Mouse (Mus musculus) CH12.LX (cell line): ENCODE results near the gene Sphk2. TPM values are rescaled to one million over a fixed set of nuclear protein-coding genes. Genes with fewer than 3 reads are reported as not detected.
A peak's percentile ranks its signal among the peaks of the same experiment; 100 is the strongest.

Experiments used
- DNase-seq: peaks from one replicate; pipeline ENCODE4 v3.0.0-alpha.2; 2013; ENCODE audit errors: extremely low read depth
- H3K27ac ChIP-seq: 2 replicates; pipeline ENCODE4 v1.5.1; 2012; ENCODE audit warnings: low read depth, mild to moderate bottlenecking, control low read depth, moderate library complexity; ENCODE audit not compliant: insufficient read depth
- H3K27me3 ChIP-seq: replicated peaks from 2 replicates; pipeline ENCODE3; 2012; ENCODE audit warnings: inconsistent platforms
- H3K36me3 ChIP-seq, 2 experiments: replicated peaks in 1 of 2; 2 replicates each; pipeline versions ENCODE3 to v1.6.1; 2012; ENCODE audit warnings: inconsistent platforms in 1 of 2, low read length in 1 of 2, mild to moderate bottlenecking in 1 of 2, mixed read lengths in 1 of 2, moderate library complexity in 1 of 2; ENCODE audit not compliant: control insufficient read depth in 1 of 2, insufficient read depth in 1 of 2
- H3K4me1 ChIP-seq, 2 experiments: 2 replicates each; pipeline ENCODE4 v1.6.1; 2012; ENCODE audit warnings: inconsistent platforms in 1 of 2, moderate library complexity in 1 of 2; ENCODE audit not compliant: insufficient read depth in 2 of 2, control insufficient read depth in 1 of 2
- H3K4me2 ChIP-seq: 2 replicates; pipeline ENCODE4 v1.6.1; 2012; ENCODE audit warnings: low read depth, mild to moderate bottlenecking, control low read depth; ENCODE audit not compliant: poor library complexity, insufficient read depth, severe bottlenecking
- H3K4me3 ChIP-seq, 3 experiments: fragments of 150-350 bp in 1 of 3; sonication (generic) in 1 of 3; replicated peaks in 1 of 3; 2 replicates each; pipeline versions ENCODE3 to v1.5.1; 2011 to 2012; ENCODE audit warnings: low read depth in 2 of 3, low read length in 2 of 3, mild to moderate bottlenecking in 2 of 3, moderate library complexity in 2 of 3, control low read depth in 1 of 3, improper control_type of control experiment in 1 of 3, inconsistent platforms in 1 of 3, mixed read lengths in 1 of 3; ENCODE audit not compliant: poor library complexity in 1 of 3
- H3K79me2 ChIP-seq: replicated peaks from 2 replicates; pipeline ENCODE4 v1.6.1; 2012; ENCODE audit warnings: mild to moderate bottlenecking, moderate library complexity; ENCODE audit not compliant: control insufficient read depth, poor library complexity, insufficient read depth, severe bottlenecking; ENCODE audit errors: extremely low read depth
- H3K9ac ChIP-seq: 2 replicates; pipeline ENCODE4 v1.6.1; 2012; ENCODE audit warnings: low read depth, mild to moderate bottlenecking, control low read depth, moderate library complexity; ENCODE audit not compliant: insufficient read depth
- H3K9me3 ChIP-seq: replicated peaks from 2 replicates; pipeline ENCODE3; 2012; ENCODE audit warnings: low read length, inconsistent platforms, mixed read lengths
- BHLHE40 ChIP-seq: IDR thresholded peaks from 2 replicates; pipeline ENCODE4 v1.6.1; 2011; ENCODE audit warnings: mild to moderate bottlenecking, low read depth, low read length, improper control_type of control experiment
- CHD1 ChIP-seq: IDR thresholded peaks from 2 replicates; pipeline ENCODE4 v1.6.1; 2012; ENCODE audit warnings: low read depth, low read length, improper control_type of control experiment, inconsistent platforms
- CTCF ChIP-seq, 2 experiments: IDR thresholded peaks in 1 of 2; conservative IDR thresholded peaks in 1 of 2; 2 replicates each; pipeline ENCODE4 v1.5.1; 2011 to 2012; ENCODE audit warnings: low read depth in 2 of 2, low read length in 2 of 2, improper control_type of control experiment in 1 of 2, inconsistent platforms in 1 of 2, mild to moderate bottlenecking in 1 of 2, moderate library complexity in 1 of 2
- E2F4 ChIP-seq: IDR thresholded peaks from 2 replicates; pipeline ENCODE4 v1.6.1; 2011; ENCODE audit warnings: low read depth, low read length, improper control_type of control experiment; ENCODE audit not compliant: insufficient replicate concordance
- ELF1 ChIP-seq: IDR thresholded peaks from 2 replicates; pipeline ENCODE4 v1.6.1; 2014; ENCODE audit warnings: low read depth, mild to moderate bottlenecking, inconsistent platforms, low read length, improper control_type of control experiment
- EP300 ChIP-seq: IDR thresholded peaks from 2 replicates; pipeline ENCODE4 v1.6.1; 2011; ENCODE audit warnings: low read length, improper control_type of control experiment
- GABPA ChIP-seq: IDR thresholded peaks from 2 replicates; pipeline ENCODE4 v1.6.1; 2012; ENCODE audit warnings: low read depth, low read length, improper control_type of control experiment, inconsistent platforms; ENCODE audit not compliant: insufficient replicate concordance
- HCFC1 ChIP-seq: IDR thresholded peaks from 2 replicates; pipeline ENCODE4 v1.6.1; 2012; ENCODE audit warnings: low read depth, mild to moderate bottlenecking, inconsistent platforms, low read length, improper control_type of control experiment
- IRF4 ChIP-seq: IDR thresholded peaks from 2 replicates; pipeline ENCODE4 v1.6.1; 2014; ENCODE audit warnings: low read depth, mild to moderate bottlenecking, inconsistent platforms, low read length, improper control_type of control experiment
- JUN ChIP-seq: IDR thresholded peaks from 2 replicates; pipeline ENCODE4 v1.6.1; 2011; ENCODE audit warnings: low read depth, mild to moderate bottlenecking, low read length, improper control_type of control experiment, moderate library complexity; ENCODE audit not compliant: insufficient read depth
- MAX ChIP-seq: IDR thresholded peaks from 2 replicates; pipeline ENCODE4 v1.6.1; 2011; ENCODE audit warnings: low read length, improper control_type of control experiment
- MAZ ChIP-seq: IDR thresholded peaks from 2 replicates; pipeline ENCODE4 v1.6.1; 2012; ENCODE audit warnings: low read depth, mild to moderate bottlenecking, inconsistent platforms, low read length, improper control_type of control experiment, moderate library complexity
- MEF2A ChIP-seq: IDR thresholded peaks from 2 replicates; pipeline ENCODE4 v1.6.1; 2014; ENCODE audit warnings: low read depth, mild to moderate bottlenecking, inconsistent platforms, low read length, improper control_type of control experiment, borderline replicate concordance
- MXI1 ChIP-seq: IDR thresholded peaks from 2 replicates; pipeline ENCODE4 v1.6.1; 2011; ENCODE audit warnings: mild to moderate bottlenecking, low read depth, low read length, improper control_type of control experiment
- NELFE ChIP-seq: IDR thresholded peaks from 2 replicates; pipeline ENCODE4 v1.6.1; 2011; ENCODE audit warnings: low read depth, low read length, improper control_type of control experiment
- NRF1 ChIP-seq: IDR thresholded peaks from 2 replicates; pipeline ENCODE4 v1.6.1; 2014; ENCODE audit warnings: low read depth, mild to moderate bottlenecking, inconsistent platforms, low read length, improper control_type of control experiment, moderate library complexity
- PAX5 ChIP-seq: IDR thresholded peaks from 2 replicates; pipeline ENCODE4 v1.6.1; 2012; ENCODE audit warnings: low read length, inconsistent platforms, mixed read lengths
- POLR2A ChIP-seq: IDR thresholded peaks from 2 replicates; pipeline ENCODE4 v1.6.1; 2011; ENCODE audit warnings: low read depth, mild to moderate bottlenecking, improper control_type of control experiment, low read length
- SIN3A ChIP-seq: IDR thresholded peaks from 2 replicates; pipeline ENCODE4 v1.6.1; 2012; ENCODE audit warnings: low read length, improper control_type of control experiment, inconsistent platforms
- TBP ChIP-seq: conservative IDR thresholded peaks from 2 replicates; pipeline ENCODE4 v1.6.1; 2011; ENCODE audit warnings: low read depth, low read length, improper control_type of control experiment
- TCF12 ChIP-seq: IDR thresholded peaks from 2 replicates; pipeline ENCODE4 v1.6.1; 2014; ENCODE audit warnings: low read depth, mild to moderate bottlenecking, inconsistent platforms, low read length, improper control_type of control experiment
- UBTF ChIP-seq: IDR thresholded peaks from 2 replicates; pipeline ENCODE4 v1.6.1; 2012; ENCODE audit warnings: low read depth, mild to moderate bottlenecking, inconsistent platforms, low read length, improper control_type of control experiment, moderate library complexity
- USF2 ChIP-seq: conservative IDR thresholded peaks from 2 replicates; pipeline ENCODE4 v1.6.1; 2011; ENCODE audit warnings: low read depth, low read length, improper control_type of control experiment
- ZKSCAN1 ChIP-seq: IDR thresholded peaks from 2 replicates; pipeline ENCODE4 v1.6.1; 2012; ENCODE audit warnings: low read depth, inconsistent platforms, low read length, improper control_type of control experiment, borderline replicate concordance
- ZMIZ1 ChIP-seq: IDR thresholded peaks from 2 replicates; pipeline ENCODE4 v1.6.1; 2012; ENCODE audit warnings: low read depth, mild to moderate bottlenecking, inconsistent platforms, low read length, improper control_type of control experiment
- dilution Hi-C: fragments of 300-500 bp; cut with MboI; formaldehyde crosslinking; loops from 2 replicates; pipeline ENCODE4 v1.14.3; 2020; ENCODE audit warnings: low sequenced_read_pairs; ENCODE audit not compliant: extremely low pct_unique_long_range_greater_than_20kb, extremely low pct_ligation_motif_present
- in situ Hi-C: fragments of 300-500 bp; cut with MboI; formaldehyde crosslinking; loops from 3 replicates; pipeline ENCODE4 v1.14.3; 2019; ENCODE audit warnings: low sequenced_read_pairs, low pct_ligation_motif_present, low pct_unique_long_range_greater_than_20kb, mixed read lengths
- polyA plus RNA-seq: library from polyadenylated mRNA; unstranded; fragments of >175 nt; gene quantifications from 2 replicates; pipeline ENCODE4 v1.2.1, GENCODE M21; 2012; ENCODE audit warnings: low read depth; ENCODE audit not compliant: insufficient read length
- total RNA-seq, 2 experiments: library from RNA; depleted of rRNA; stranded (reverse); fragments of 300-350 nt in 1 of 2; fragments of >200 nt in 1 of 2; gene quantifications; 2 replicates each; pipeline ENCODE4 v1.2.3; 2012 to 2014

The Sphk2 gene
- total and polyA plus RNA-seq, 3 experiments = 9.4 to 22.4 (median 16.6) TPM

DNA sequence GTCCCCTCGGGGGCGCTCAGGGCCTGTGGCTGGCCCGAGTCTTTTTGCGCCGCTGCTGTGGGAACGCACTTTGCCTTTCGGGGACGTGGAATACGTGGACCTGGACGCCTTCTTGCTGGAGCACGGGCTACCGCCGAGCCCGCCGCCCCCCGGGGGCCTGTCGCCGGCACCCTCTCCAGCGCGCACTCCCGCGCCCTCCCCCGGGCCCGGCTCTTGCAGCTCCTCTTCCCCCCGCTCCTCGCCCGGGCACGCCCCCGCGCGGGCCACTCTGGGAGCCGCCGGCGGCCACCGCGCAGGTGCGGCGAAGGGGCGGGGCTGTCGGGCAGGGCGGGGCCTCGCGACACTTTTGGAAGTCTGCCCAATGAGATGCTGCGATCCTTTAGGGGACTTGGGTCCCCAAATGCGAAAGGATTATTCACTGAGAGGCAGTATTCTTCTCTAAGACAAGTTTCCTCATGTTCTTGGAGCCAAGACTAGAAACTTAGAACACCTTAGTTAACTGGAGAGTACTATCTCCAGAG lies 11.0 kb downstream of the Sphk2 start:
- Histone ChIP-seq H3K9ac (peak overlapping the region; percentile 75), H3K4me2 (peak overlapping the region; percentile 99), H3K36me3 (peaks cover 16 to 30% of the 10 kb centered on the region in 2 experiments), H3K4me3 (peak overlapping the region; percentile 65 to 77 (median 73)), H3K27ac (peak overlapping the region; percentile 87), H3K27me3 (no peaks in the 10 kb centered on the region), H3K4me1 (peaks cover 0 to 47% of the 10 kb centered on the region in 2 experiments; a peak in 2 of 4 replicates), H3K79me2 (no peaks in the 10 kb centered on the region), H3K9me3 (no peaks in the 10 kb centered on the region)
- DNase-seq = peak; percentile 81
- dilution Hi-C loops = no loop called here
- in situ Hi-C loops = no loop called here
- TF ChIP-seq PAX5 = no peak
- TF ChIP-seq ZKSCAN1 = no peak
- TF ChIP-seq SIN3A = peak; percentile 75
- TF ChIP-seq NRF1 = peak; percentile 85
- TF ChIP-seq MAZ = no peak; the same call in 1 of the 2 replicates
- TF ChIP-seq USF2 = no peak
- TF ChIP-seq POLR2A = peak; percentile 62
- no peak for TF ChIP-seq IRF4
- peak; percentile 56 for TF ChIP-seq ZMIZ1
- peak; percentile 41; the same call in 1 of the 2 replicates for TF ChIP-seq ELF1
- no peak for TF ChIP-seq EP300
- TF ChIP-seq TCF12 = peak; percentile 49; the same call in 1 of the 2 replicates
- TF ChIP-seq E2F4 = no peak
- 0 out of 2 replicates have a peak, but pooled peaks have one; percentile 32 for TF ChIP-seq TBP
- 0 out of 2 replicates have a peak, but pooled peaks have one; percentile 22 for TF ChIP-seq MEF2A
- TF ChIP-seq CTCF (conservative IDR thresholded peaks at IDR 0.05 in 1 of 2, IDR thresholded peaks at IDR 0.05 in 1 of 2; ENCODE audit: low read depth in 2 of 2, low read length in 2 of 2) = 0 out of 4 replicates have a peak, but pooled peaks of 1 of the 2 experiments have one; percentile 1
- TF ChIP-seq MAX = peak; percentile 12; the same call in 1 of the 2 replicates
- peak; percentile 46; the same call in 1 of the 2 replicates for TF ChIP-seq BHLHE40
- no peak for TF ChIP-seq CHD1
- TF ChIP-seq UBTF = peak; percentile 63; the same call in 1 of the 2 replicates
- TF ChIP-seq MXI1 = peak; percentile 44; the same call in 1 of the 2 replicates
- TF ChIP-seq HCFC1 = 0 out of 2 replicates have a peak, but pooled peaks have one; percentile 17
- TF ChIP-seq GABPA = no peak
- no peak for TF ChIP-seq JUN
- peak; percentile 26; the same call in 1 of the 2 replicates for TF ChIP-seq NELFE
